Mouse (Mus musculus): Measurements from ENCODE around the gene Fam214a.

- TF ChIP-seq CTCF (IDR thresholded peaks at IDR 0.05; ENCODE audit: control insufficient read depth, insufficient read depth, insufficient read length) (no peak), CEBPB (IDR thresholded peaks at IDR 0.05; ENCODE audit: low read depth) (no peak)
Observed at GRCm38 (mm10) chr9:74970591-74970990, 17.9 kb downstream of the Fam214a start.
